Mouse (Mus musculus) large intestine, adult 2 months (tissue): ENCODE data around the gene Marco. TPM values are rescaled to one million over a fixed set of nuclear protein-coding genes. Genes with fewer than 3 reads are reported as not detected.

Experiments used
- DNase-seq: peaks from one replicate; pipeline ENCODE4 v3.0.0-alpha.2; 2012; ENCODE audit warnings: low read depth, low spot score
- WGBS: fragments of 180-500 bp; shearing (Covaris S2); methylation state at CpG from one replicate; pipeline ENCODE4 v1.1.7; 2018; 5-methylcytosine and 5-hydroxymethylcytosine counted together
- polyA plus RNA-seq: library from polyadenylated mRNA; depleted of rRNA; stranded (reverse); fragments of >200 nt; gene quantifications from 2 replicates; pipeline ENCODE4 v1.2.3, GENCODE M21; 2012; rRNA removed

Gene Marco
- 0.07 and 0.21 TPM in 2 replicates for polyA plus RNA-seq

GRCm38 (mm10) chr1:120504924-120505323 is at the start of gene Marco:
Gene Marco, minus strand, starts transcription at chr1:120505024.
- no peak for DNase-seq
- WGBS = 55% methylated on average over 1 of the region's 1 CpGs

- WGBS = 63% methylated on average over 7 of the region's 7 CpGs
- no peak for DNase-seq
Observed at GRCm38 (mm10) chr1:120539506-120540029, 34.7 kb upstream of the Marco start.

- 83% methylated on average over 1 of the region's 1 CpGs for WGBS
- DNase-seq = no peak
Observed at GRCm38 (mm10) chr1:120536998-120537397, 32.2 kb upstream of the Marco start.

GRCm38 (mm10) chr1:120535919-120536318 is 31.1 kb upstream of the Marco start:
- DNase-seq = no peak

GRCm38 (mm10) chr1:120532321-120532916 is 27.6 kb upstream of the Marco start:
- DNase-seq = no peak
- WGBS = 60% methylated on average over 6 of the region's 6 CpGs

More at GRCm38 (mm10) chr1:120535919-120536318, 31.1 kb upstream of the Marco start:
- 76% methylated on average over 1 of the region's 1 CpGs for WGBS

GRCm38 (mm10) chr1:120531770-120532169 is 26.9 kb upstream of the Marco start:
- 50% methylated on average over 3 of the region's 3 CpGs for WGBS
- no peak for DNase-seq

GRCm38 (mm10) chr1:120529881-120530280 is 25.1 kb upstream of the Marco start:
- no peak for DNase-seq
- WGBS = 69% methylated on average over 2 of the region's 2 CpGs

GRCm38 (mm10) chr1:120517618-120518017 is 12.8 kb upstream of the Marco start:
- 50% methylated on average over 7 of the region's 7 CpGs for WGBS

GRCm38 (mm10) chr1:120510311-120510710 is 5.5 kb upstream of the Marco start:
- 35% methylated on average over 3 of the region's 3 CpGs for WGBS
- no peak for DNase-seq

More at GRCm38 (mm10) chr1:120517618-120518017, 12.8 kb upstream of the Marco start:
- no peak for DNase-seq

- WGBS = 81% methylated on average over 4 of the region's 4 CpGs
- DNase-seq = no peak
Observed at GRCm38 (mm10) chr1:120508976-120509375, 4.2 kb upstream of the Marco start.

- DNase-seq = no peak
- 47% methylated on average over 6 of the region's 6 CpGs for WGBS
Observed at GRCm38 (mm10) chr1:120504046-120504710, 646 bp downstream of the Marco start.

GRCm38 (mm10) chr1:120501496-120501895 is 3.3 kb downstream of the Marco start:
- DNase-seq = no peak
- WGBS = 54% methylated on average over 4 of the region's 4 CpGs

GRCm38 (mm10) chr1:120498036-120498435 is 6.8 kb downstream of the Marco start:
- 60% methylated on average over 4 of the region's 4 CpGs for whole genome bisulfite sequencing
- DNase-seq = no peak

- WGBS = 12% methylated on average over 5 of the region's 5 CpGs
- DNase-seq = no peak
Observed at GRCm38 (mm10) chr1:120480937-120481336, 23.9 kb downstream of the Marco start.

- WGBS = 12% methylated on average over 4 of the region's 4 CpGs
- DNase-seq = no peak
Observed at GRCm38 (mm10) chr1:120474825-120475224, 30.0 kb downstream of the Marco start.

GRCm38 (mm10) chr1:120468891-120469290 is 35.9 kb downstream of the Marco start:
- no peak for DNase-seq
- WGBS = 10% methylated on average over 15 of the region's 15 CpGs

GRCm38 (mm10) chr1:120467323-120467722 is 37.5 kb downstream of the Marco start:
- 82% methylated on average over 2 of the region's 2 CpGs for WGBS
- DNase-seq = no peak

GRCm38 (mm10) chr1:120466751-120467150 is 38.1 kb downstream of the Marco start:
- no peak for DNase-seq
- WGBS = 24% methylated on average over 7 of the region's 7 CpGs

GRCm38 (mm10) chr1:120459032-120459431 is 45.8 kb downstream of the Marco start:
- 59% methylated on average over 6 of the region's 6 CpGs for WGBS
- no peak for DNase-seq

GRCm38 (mm10) chr1:120458524-120458923 is 46.3 kb downstream of the Marco start:
- 65% methylated on average over 5 of the region's 5 CpGs for WGBS
- DNase-seq = no peak
